Mouse (Mus musculus): ENCODE measurements around the gene Adgrl1.

DNA sequence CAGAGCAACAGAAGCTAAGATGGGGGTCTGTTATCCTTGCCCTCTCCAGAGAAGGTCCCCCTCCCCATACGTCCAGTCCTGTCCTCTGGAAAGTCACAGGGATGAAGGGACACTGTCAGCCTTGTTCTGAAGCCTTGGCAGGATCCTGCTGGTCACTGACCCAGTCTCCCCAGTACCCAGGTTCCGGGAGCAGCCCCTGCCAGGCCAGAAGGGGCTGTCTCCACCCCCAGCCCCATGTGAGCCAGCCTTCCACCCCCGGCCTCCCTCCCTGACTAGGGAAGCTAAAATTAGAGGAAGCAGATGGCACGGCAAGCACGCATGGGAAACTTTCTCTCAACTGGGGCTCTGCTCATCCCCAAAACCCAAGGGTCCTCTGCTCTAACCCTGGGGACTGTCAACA lies 16.1 kb downstream of the Adgrl1 start:
- TF ChIP-seq CTCF (IDR thresholded peaks at IDR 0.05; ENCODE audit: borderline replicate concordance, insufficient read depth, low read length) (no peak), POLR2A (IDR thresholded peaks at IDR 0.05; ENCODE audit: low read depth, low read length) (no peak)
